Mouse (Mus musculus) neutrophil, adult 65 days (primary cell): ENCODE measurements around the gene Tmem217. TPM values are rescaled to one million over a fixed set of nuclear protein-coding genes. Genes with fewer than 3 reads are reported as not detected.

Experiments used
- total RNA-seq: library from RNA; stranded (reverse); gene quantifications from 2 replicates; pipeline ENCODE4 v1.2.4, GENCODE M21; 2023

Tmem217 gene
- not detected in 2 replicates for total RNA-seq

GRCm38 (mm10) chr17:29552162-29552732, at the start of gene Tmem217:
Gene Tmem217, minus strand, starts transcription at chr17:29552385.

GRCm38 (mm10) chr17:29549543-29550428, 2.4 kb downstream of the Tmem217 start, which contains the start of the genes Gm17657 and Tbc1d22b:
Gene Gm17657, minus strand, starts transcription at chr17:29549638.
Gene Tbc1d22b, plus strand, starts transcription at chr17:29549785.

GRCm38 (mm10) chr17:29490713-29491581, 61.2 kb downstream of the Tmem217 start, which contains the start of gene Pim1:
Gene Pim1, plus strand, starts transcription at chr17:29490753.

Other genes with a start within 250 kb of the Tmem217 start
- 230 and 242 TPM in 2 replicates for gene Pi16, start 234.7 kb downstream of the Tmem217 start, total RNA-seq
- gene Mtch1, start 204.5 kb downstream of the Tmem217 start, total RNA-seq, result 77.2 and 93.1 TPM in 2 replicates
- 25.0 and 41.1 TPM in 2 replicates for gene Fgd2, start 191.5 kb downstream of the Tmem217 start, total RNA-seq
- gene Pim1, start 61.6 kb downstream of the Tmem217 start, total RNA-seq, result 666 and 694 TPM in 2 replicates
- gene Gm17657, start 2.7 kb downstream of the Tmem217 start, total RNA-seq, result not detected in 2 replicates
- gene Tbc1d22b, start 2.6 kb downstream of the Tmem217 start, total RNA-seq, result 12.8 and 13.5 TPM in 2 replicates
- gene Rnf8, start 62.4 kb upstream of the Tmem217 start, total RNA-seq, result 42.3 and 53.0 TPM in 2 replicates
- 9.9 and 14.1 TPM in 2 replicates for gene Gm28043, start 62.5 kb upstream of the Tmem217 start, total RNA-seq
- 260 and 305 TPM in 2 replicates for gene Cmtr1, start 108.2 kb upstream of the Tmem217 start, total RNA-seq
- 9.1 and 15.0 TPM in 2 replicates for gene Ccdc167, start 164.7 kb upstream of the Tmem217 start, total RNA-seq